Mouse (Mus musculus) megakaryocyte, embryonic 14.5 days (primary cell): Measurements from ENCODE around the gene Traf3.

Experiments used
- FLI1 ChIP-seq: IDR thresholded peaks from 2 replicates; pipeline ENCODE4 v1.6.1; 2012; ENCODE audit warnings: low read length, inconsistent platforms, mixed read lengths
- GATA1 ChIP-seq: IDR thresholded peaks from 3 replicates; pipeline ENCODE4 v1.6.1; 2012; ENCODE audit warnings: mixed read lengths, low read length, inconsistent platforms, borderline replicate concordance

DNA sequence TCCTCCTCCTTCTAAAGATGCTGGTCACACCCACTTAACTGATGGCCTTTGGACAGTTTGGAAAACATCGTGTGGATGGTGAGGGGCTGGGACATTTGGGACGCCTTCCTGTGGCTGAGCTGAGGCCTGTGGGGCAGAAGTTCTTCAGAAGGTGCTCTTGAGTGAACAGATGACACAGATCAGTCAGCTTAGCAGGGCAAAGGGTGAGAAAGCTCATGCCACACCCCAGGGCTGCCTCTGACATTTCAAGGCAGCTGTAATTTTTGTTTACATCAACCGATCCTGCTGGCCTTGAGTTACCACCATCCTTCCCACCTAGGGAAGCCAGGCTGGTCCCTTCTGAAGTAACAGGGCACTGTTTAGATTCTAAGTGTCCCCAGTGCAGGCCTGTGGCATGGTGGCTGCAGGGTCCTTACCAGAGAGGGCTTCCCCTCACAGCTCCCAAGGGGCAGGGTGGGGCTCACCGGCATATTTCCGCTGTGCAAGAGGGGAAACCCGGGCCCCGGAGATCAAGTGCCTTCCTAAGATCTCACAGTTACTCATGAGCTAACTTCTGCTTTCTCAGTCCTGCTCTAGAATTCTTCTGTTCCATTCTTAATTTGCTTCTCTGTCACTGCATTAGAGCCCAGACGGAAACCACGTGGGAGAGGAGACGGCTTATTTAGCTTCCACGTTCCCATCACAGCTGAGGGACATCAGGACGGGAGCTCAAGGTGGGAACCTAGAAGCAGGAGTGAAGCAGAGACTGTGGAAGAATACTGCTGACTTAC is 6.3 kb upstream of the Traf3 start:
- TF ChIP-seq GATA1 (no peak), FLI1 (no peak)
